Mouse (Mus musculus) liver (tissue): Measurements from ENCODE around the gene Atxn1.

ENCODE experiments used
- DNase-seq: peaks from one replicate; pipeline ENCODE4 v3.0.0-alpha.2; 2020; ENCODE audit warnings: mixed read lengths

Atxn1 gene

DNA sequence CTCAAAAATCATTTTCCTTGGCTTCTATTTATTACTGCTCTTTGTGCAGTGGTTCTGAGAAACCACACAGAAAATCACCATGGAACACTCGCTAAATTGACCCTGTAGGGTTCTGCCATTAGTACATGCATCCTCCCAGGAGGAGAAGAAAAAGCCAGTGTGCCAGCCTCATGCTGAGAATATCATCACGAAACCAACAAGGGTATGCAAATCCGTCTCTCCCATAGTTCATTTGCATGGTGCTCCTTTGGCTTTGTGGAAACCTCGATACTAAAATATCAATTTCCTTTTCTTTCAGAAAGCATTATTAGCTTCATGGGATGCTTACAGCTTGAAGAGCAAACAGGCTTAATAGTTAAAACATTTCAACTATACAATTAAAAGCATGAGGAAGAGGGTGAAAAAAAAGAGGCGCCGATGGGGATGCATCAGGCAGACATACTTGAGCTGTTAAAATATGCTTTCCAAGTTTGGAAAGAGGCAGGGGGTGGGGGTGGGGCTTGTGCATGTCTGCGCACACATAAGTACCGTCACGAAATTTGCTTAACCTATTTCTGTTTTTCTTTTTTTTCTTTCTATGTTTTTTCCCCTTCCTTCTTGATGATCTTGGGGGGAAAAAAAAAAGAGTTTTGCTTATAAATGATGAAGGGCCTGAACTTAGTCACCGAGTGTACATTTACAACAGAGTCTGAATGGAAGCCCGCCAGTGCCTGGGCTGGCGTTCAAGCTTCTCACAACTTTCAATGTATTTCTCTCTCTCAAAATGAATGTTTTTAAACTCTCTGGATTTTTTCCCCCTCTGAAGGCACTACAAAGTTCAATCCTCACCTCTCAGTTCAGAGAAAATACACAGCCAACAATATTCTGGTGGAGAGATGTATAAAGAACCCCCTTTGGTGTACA is 303.3 kb downstream of the Atxn1 start:
- no peak for DNase-seq

DNA sequence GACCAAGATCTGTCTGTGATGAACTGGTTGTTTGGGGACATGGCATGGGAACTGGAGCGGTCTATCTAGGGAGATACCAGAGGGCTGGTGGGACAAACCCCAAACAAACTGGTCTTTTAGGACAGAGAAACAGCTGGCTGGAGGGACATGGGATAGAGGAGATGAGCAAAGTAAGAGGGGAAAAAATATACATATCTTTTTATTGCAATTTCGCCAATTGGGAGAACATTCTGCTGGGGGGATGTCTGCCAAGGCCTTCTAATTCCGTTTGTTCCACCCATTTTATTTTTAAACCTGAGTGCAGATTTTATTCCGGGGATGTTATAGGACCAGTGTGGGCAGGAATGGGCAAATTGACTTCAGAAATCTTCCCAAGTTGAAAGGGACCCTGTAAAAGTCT is 305.0 kb downstream of the Atxn1 start:
- no peak for DNase-seq

DNA sequence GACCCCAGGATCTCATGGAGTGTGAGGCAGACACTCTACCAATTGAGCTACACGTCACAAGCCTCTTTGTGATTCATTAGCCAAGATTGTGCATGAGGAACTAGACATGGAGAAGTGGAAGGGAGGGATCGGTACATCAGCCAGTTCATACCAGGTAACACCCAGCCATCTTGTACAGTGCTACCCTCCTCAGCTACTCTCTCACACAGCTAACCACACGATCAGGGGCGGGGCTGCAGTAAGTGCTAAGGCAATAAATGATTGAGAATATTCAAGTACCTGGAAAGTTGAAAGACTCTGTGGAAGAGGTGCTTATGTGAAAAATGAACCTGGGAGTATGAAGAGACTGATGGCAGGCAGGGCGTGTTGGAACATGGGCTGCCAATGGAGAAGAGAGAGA is 306.5 kb downstream of the Atxn1 start:
- DNase-seq, result no peak

DNA sequence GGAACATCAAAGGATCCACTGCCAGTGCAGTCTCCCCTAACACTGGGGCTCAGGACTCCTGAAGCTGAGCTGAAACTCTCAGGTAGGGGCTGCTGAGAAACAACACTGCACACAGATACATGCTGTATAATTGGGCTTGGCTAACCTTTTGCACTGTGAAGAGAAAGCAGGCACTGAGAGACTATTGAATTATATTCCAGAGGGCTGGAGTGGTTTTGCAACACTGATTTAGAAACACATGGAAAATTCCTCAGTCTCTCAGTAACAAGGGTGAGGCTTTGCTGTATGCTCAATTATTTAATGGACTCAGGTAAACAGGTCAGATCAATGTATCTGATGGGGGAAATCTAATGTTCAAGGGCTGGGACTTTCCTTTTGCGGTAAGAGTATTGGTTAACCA is 307.6 kb downstream of the Atxn1 start:
- DNase-seq, result no peak

DNA sequence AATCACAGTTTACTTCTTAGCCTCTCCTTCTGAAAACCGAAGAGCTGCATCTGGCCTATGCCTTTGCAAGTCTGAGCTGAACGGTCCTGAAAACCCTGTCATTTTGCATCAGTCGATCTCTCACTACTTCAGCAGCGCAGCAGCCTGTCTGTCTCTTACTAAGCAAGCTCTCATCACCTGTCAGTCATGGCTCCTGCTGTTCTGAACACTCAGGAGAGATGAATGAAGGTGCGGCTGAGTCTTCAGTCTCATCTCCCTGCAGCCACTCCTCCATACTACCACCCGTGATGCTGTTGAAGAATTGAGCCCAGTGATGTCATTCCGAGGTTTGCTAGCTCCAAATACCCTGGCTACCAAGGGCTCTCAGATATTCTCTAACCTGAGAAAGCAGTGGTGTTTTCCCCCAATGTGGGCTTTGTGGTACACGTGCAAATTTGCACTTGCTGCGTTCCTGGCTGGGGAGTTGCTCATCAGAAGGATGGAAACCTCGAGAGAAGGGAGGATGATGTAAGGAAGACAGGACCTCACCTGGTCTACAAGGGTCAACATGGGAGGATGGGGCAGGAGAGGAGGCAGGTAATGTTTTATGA is 313.1 kb downstream of the Atxn1 start:
- DNase-seq, result no peak

DNA sequence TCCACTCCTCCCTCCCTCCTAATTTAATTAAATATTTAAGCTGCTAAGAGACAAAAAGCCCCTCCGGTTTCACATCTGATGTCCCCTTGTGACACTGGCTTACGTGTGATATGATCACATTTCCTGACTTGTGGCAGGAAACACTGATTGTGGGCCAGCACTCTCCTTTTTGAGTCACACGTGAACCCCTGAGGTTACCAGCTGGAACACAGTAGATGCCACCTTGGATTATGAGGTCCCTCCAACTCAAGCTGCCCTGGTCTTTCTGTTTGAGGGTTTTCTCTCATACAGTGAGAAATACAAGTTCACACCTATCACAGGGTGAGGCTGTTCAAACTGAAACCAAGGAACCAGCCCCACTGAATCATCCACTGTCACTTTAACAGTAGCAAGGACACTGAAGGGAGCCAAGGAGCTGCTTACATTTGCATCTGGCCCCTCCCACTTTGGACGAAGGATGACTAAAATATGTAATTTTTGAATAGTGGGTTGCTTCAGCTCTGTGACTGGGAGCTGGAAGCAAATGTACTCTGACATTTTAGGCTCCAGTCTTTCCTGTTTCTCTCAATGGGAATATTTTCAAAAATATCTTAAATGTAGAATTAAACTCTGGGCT is 315.5 kb downstream of the Atxn1 start:
- no peak for DNase-seq

DNA sequence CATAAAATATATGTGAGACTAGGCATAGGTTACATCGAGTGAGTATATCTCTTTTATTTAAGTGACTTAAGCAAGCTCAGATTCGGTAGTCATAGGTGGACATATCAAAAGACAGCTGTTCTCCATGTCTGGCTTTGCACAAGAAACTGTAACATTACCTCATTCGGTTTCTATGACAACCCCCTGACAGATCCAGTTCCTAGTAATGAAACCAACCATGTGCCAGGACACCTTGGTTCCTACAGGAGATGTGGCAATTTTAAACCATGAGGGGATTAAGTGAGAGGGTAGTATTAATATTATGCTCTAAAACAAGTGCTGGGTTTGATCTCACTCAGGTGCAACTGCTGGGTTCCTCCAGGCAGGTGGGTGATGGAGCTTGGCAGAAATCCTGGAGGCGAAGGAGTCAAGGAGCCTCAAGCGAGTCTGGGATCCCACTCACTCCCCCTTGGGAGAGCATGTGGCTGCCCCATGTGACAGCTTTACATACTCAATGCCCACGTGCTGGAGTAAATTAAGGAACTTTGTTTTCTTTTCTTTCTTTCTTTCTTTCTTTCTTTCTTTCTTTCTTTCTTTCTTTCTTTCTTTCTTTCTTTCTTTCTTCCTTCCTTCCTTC is 320.9 kb downstream of the Atxn1 start:
- no peak for DNase-seq

DNA sequence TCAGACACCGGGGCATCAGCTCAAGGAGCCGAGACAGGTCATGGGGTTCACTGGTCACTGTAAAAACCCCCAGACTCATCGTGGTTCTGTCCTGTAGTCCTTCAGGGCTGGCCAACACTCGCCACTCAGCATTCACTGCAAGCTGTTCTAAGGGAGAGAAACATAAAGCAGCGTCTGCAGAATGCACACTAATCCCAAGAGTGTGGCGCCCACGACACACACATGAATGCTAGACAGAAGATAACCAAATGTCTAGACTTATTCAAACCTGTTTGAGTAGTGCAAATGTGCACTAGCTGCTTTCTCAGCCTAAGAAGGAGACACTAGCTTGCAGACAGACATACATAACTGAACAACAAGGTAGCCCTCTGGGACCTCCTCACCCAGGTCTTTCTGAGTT is 321.9 kb downstream of the Atxn1 start:
- no peak for DNase-seq

DNA sequence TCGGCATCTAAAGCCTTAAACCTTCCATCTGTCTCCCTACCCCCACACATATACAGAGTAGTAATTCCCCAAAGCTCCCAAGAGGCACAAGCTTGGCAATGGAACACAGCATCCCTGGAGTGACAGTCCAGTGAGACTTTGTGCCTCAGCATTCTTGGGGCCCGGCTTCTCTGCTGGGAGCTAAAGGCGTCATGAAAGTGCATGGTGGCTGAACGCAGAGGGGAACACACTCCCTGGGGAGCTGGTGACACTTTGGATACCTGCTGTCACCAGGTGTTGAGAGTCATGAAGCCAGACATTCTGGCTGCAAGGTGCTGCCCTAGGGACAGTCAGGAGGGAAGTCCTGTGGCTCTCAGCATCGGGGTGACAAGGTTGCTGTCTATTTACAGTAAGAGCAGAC is 324.4 kb downstream of the Atxn1 start:
- no peak for DNase-seq

DNA sequence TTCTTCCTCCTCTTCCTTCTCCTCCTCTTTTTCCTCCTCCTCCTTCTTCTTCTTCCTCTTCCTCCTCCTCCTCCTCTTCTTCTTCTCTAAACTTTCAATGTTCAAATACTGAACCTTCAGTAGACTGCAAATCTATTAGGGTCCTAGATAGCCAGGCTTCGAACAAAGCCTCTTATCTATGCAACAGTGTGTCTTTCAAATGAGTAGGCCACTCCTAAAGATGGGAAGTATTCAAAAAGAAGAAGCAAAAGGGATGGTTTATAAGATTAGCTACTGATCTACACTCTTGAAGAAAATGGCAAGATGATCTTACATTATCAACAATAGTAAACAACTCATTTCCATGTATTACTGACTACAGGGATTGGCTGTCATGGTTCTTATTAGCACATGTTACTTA is 326.5 kb downstream of the Atxn1 start:
- no peak for DNase-seq

DNA sequence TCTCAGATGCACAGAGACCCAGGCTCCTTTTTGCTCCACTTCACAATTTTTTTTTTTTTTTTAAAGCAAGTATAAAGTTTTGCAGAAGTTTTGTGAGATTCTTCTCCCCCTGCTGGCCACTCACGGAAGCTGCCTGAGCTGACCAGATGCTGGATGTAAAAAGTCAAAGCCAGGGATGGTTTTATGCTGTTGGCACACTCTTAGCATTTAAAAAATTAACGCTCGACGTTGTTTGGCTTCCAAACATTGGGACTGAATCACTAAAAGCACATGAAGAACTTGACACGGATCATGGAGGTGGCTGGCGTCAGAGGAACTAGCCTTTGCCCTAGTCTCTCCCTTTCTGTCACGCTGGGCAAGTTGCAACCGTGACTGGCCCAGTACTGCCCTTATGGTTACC is 327.5 kb downstream of the Atxn1 start:
- DNase-seq, result peak; percentile 47

DNA sequence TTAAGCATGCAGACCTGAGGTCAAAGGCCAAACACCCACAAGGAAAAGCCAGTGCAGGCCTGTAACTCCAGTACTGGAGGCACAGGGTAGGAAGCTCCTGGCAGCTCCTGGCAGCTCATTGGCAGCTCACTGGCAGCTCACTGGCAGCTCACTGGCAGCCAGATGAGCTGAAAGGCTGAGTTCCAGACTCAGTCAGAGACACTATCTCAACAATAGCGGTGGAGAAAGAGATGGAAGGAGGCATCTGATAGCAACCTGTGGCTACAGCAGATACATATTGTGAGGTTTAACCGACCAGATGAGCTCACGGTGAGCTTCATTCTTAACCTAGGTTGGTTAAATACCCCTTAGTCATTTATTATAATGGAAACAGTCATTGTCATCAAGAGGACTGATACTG is 328.4 kb downstream of the Atxn1 start:
- DNase-seq, result no peak

DNA sequence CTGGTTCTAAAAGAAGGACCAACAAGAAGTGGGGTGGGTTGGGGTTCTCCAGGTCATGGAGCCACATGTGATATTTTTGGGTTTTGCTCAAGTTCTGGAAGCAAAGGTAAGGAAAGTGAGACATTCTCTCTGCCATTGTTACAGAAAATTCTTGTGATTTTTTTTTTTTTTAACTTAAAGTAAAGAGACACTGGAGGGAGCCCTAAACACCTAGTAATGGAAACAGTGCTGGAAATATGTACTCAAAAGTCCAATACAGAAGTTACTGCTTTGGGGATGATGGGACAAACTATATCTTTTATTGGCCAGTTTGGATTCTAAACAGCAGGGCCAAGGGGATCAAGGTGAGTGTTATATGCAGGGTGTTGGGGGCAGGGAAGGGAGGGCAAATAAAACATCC is 330.9 kb downstream of the Atxn1 start:
- DNase-seq, result no peak

DNA sequence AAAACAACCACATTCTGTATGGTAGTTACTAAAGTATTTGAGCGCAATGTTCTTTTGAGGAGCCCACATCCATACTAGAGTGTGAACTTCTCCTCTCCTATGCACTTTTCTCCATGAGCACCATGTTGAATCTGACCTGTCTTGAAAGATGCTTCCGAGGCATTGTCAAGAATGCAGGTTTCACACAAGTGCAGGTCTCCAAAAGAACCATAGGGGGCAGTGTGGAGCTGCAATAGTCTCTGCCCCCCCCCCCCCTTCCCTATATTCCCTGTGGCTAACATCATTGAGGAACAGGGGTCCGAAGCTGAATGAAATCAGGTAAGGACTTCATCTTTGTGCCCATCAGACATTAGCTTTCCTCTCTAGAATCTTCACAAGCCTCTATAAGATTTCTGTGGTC is 332.7 kb downstream of the Atxn1 start:
- no peak for DNase-seq

DNA sequence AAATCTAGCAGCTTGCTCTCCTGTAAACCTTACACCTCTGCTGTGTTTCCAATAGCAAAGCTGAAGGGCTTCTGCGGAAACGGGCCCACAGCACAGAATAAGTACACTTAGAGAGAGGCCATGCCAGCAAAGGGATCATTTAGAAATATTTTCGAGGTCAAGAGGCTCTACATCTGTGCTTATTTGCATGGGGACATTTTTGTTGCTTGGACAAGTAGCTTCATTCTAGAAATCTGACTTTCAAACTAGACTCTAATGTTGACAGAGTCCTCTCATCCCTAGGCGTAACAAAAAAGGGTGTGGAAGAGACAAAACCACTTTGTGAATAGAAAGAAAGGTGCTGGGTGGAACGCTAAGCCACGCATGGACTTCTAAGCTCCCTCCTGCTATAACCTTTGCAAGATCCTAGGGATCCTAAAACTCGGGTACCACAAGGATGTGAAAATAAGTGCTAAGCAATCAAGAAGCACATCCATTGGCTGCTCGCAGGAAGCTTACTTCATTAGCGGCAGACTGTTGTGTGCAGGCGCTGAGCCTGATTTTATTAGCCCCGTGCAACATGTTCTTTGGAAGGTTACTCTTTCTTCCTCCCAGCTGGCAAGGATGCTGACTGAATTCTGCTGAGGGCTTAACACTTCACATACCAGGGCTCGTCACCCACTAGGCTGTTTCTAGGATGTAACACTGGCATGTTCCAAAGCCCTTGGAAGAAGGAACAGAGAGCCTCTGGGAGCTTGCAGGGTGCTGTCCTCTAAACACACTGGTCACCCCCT is 334.1 kb downstream of the Atxn1 start:
- no peak for DNase-seq

DNA sequence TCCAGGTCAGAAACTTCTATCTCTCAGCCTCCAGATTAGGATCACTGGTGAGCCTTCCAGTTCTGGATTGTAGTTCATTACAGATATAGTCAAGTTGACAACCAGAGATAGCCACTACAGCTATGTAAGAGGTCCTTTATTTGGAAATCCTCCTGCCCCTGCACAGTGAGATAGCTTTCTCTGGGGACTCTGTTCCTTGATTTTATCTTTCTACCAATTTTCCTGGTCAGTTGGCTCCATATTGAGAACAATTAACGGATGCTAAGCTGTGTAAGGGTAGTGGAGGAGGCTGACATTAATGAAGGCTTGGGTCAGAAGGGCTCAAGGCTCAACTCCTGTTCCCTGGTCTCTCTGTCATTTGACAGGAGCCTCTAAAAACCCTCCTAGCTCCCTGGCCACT is 335.1 kb downstream of the Atxn1 start:
- no peak for DNase-seq

DNA sequence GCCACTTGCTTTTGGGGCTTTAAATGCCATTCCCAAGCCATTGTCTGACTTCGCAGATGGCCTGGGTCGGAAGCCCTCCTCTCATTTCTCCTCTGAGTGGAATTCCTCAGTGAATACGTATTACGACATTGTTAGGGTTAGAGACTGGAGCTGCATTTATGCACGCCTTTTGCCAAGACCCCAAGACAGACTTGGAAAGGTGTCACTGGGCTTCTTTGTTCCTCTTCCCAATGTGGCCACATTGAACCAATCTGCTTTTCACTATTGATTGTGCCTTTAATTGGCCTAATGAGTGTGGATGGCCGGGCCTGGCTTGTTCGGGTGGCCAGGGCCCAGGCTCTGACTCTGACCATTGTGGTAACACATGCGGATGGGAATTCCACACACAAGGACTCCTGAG is 336.5 kb downstream of the Atxn1 start:
- no peak for DNase-seq

DNA sequence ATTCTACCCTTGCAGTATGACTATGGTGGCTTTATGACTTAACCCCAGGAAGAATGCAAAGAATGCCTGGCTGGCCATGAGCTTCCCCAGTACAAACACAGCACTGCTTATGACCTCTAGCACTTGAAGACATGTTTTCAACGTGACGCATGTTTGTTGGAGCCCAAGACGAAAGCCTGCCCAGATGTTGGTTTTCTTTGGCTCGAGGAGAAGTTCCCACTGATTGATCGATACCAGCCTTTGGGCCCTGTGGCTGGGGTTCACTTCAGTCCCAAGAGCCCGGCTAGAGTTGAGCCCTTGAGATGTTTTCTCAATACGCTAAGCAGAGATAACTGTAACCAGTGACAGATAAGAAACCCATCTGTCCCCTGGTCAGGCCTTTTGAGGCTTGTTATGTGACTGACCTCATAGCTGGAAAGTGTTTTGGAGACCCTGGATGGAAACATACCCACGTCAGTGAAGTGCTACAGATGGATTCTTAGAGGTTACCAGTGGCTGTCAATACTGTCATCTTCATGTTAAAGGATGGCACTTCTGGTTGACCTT is 337.5 kb downstream of the Atxn1 start:
- DNase-seq, result no peak

DNA sequence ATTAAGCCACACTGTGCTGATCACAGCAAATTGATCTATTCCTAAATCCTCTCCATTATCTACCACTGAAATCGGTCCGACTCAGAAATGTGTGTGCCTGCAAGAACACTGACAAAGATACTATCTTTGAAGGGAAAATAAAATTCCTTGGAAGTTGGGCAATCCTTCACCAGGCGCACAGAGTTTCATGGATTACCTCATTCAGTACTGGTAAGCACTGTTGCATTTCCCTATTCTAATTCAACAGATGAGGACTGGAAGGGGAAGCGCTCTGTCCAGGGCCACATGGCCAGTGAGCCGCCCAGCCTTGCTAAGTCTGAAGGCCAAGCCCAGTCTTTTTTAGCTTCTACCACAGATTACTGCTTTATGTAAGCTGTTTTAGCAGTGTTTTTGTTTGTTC is 339.1 kb downstream of the Atxn1 start:
- no peak for DNase-seq

DNA sequence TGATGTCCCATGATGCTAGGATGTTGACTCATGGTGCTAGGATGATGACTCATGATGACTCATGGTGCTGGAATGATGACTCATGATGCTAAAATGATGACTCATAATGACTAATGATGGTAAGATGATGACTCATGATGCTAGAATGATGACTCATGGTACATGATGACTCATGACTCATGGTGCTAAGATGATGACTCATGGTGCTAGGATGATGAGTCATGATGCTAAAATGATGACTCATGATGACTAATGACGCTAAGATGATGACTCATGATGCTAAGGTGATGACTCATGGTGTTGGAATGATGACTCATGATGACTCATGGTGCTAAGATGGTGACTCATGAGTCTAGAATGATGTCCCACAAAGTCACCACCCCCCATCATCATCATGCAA is 341.0 kb downstream of the Atxn1 start:
- no peak for DNase-seq

DNA sequence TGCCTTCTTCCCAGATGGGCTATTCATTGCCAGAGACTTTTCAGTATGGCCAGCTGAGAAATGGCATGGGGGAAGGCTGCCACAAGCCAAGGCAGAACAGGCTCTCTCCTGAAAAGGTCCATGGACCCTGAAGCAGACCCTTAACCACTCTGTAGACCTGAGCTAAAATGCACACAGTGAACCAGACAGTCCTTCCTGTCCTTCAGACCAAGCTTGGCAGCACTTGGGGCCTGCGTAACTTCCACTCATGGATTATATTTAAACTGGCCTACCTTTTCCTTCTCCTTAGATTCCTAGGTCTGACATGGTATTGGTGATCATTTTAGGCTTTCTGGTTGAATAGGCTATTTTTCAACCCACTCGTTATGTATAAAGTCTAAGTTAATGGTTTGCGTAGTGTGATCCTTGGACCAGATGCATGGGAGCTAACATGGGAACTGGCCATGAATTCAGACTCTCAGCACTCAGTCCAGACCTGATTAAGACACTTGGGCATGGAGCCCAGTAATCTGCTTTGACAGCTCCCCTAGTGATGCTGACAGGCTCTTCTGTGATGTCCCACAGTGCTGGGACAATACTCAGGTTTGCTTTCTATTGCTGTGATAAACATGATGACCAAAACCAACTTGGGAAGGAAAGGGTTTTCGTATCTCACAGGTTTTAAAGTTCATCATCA is 341.8 kb downstream of the Atxn1 start:
- no peak for DNase-seq

DNA sequence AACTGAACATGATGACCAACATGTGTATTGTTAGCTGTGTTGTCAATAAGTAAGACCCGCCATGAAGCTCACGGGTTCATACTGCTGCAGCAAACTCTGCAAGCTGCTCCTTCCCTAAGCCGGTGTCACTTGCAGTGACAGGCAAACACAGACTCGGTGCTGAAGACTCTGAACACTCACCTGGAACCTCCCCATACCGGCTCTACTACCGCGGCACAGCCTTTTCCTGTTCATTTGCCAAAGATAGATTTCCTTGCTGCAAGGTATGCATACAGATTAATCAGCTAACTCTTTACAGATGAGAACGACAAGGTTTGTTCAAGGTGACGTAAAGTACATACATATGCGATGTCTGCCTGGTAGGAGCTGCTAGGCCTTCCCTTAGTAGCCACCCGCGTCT is 344.1 kb downstream of the Atxn1 start:
- DNase-seq, result no peak
